Mouse (Mus musculus): ENCODE measurements around the gene Rap1a. TPM values are rescaled to one million over a fixed set of nuclear protein-coding genes. Genes with fewer than 3 reads are reported as not detected.
A peak's percentile ranks its signal among the peaks of the same experiment; 100 is the strongest.

The Rap1a gene
- polyA plus RNA-seq, 1 experiment from 2014 or later, result 119 TPM

DNA sequence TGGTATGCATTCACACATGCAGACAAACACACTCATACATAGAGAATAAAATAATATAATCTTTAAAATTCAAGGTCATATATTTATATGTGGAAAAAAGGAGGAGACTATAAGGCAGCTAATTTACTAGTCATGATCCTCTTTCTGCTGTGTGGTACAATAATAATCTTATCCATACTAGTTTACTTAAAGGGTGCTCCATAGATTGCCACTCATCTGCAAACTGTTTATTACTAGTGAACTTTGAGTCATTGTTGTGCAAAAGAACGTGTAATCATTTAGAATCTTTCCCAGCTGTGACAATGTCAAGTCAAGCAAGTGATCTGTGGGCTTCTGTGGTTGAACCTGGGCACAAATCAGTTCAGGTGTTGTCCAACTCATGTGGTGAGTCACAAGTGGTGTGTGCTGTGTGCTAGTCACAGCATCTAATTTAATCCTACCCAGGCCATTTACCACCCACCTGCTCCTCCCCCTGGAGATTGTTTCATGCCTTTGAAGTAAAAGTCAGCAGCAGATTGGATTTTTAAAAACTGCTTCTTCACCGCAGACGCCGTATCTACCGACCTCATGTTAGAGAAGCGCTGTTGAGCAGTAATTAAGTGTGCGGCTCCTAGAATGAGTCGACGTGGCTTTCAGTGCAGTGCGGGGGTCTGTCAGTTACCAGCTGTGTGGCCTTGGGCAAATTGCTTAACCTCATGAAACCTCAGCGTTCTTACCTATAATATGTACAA is 5.5 kb upstream of the Rap1a start:
- peak; percentile 86 for ATAC-seq

DNA sequence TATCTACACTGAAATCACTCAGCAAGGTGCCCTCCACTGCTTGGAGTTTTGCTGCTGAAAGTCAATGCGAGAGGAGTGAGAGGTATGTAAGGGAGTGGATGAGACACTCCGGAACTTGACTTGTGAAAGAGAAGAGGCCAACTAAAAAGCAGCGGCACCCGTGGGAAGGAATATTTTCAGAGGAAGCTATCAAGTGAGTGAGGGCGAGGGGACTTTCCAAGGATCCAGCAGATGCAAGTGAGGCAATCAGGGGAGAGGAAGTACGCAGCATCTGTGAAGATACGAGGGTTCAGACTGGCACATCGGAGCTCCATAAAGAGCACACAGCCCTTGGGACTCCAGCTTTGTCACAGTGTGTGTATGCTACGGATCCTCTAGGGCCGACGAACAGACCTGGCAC is 2.5 kb upstream of the Rap1a start:
- H3K27ac ChIP-seq (ENCODE audit: low read depth, low read length), result no peak overlapping the region
- WGBS, result 71% methylated on average over 11 of the region's 11 CpGs
- peaks cover 13% of the 10 kb centered on the region for H3K4me1 ChIP-seq (replicated peaks; ENCODE audit: control insufficient read depth, insufficient read depth, low read length)

More for the DNA sequence above, 5.5 kb upstream of the Rap1a start:
- H3K9me3 ChIP-seq (ENCODE audit: control insufficient read depth), result no peaks in the 10 kb centered on the region
- H3K36me3 ChIP-seq (ENCODE audit: control insufficient read depth, insufficient read depth), result no peaks in the 10 kb centered on the region
- no peaks in the 10 kb centered on the region for H3K27me3 ChIP-seq (replicated peaks; ENCODE audit: control insufficient read depth, insufficient read depth, low read length)
- peaks cover 6% of the 10 kb centered on the region for H3K4me1 ChIP-seq (replicated peaks; ENCODE audit: control insufficient read depth, insufficient read depth, low read length)
- no peak overlapping the region for H3K9ac ChIP-seq (ENCODE audit: low read depth, low read length)
- no peak for TF ChIP-seq CTCF (IDR thresholded peaks at IDR 0.05; ENCODE audit: low read depth)
- no peak overlapping the region for H3K4me3 ChIP-seq (ENCODE audit: low read depth, low read length)
- no peak overlapping the region for H3K4me2 ChIP-seq (replicated peaks; ENCODE audit: low read depth)
- WGBS, result 59% methylated on average over 11 of the region's 11 CpGs
- peak overlapping the region; percentile 65 for H3K27ac ChIP-seq (ENCODE audit: low read depth, low read length)

DNA sequence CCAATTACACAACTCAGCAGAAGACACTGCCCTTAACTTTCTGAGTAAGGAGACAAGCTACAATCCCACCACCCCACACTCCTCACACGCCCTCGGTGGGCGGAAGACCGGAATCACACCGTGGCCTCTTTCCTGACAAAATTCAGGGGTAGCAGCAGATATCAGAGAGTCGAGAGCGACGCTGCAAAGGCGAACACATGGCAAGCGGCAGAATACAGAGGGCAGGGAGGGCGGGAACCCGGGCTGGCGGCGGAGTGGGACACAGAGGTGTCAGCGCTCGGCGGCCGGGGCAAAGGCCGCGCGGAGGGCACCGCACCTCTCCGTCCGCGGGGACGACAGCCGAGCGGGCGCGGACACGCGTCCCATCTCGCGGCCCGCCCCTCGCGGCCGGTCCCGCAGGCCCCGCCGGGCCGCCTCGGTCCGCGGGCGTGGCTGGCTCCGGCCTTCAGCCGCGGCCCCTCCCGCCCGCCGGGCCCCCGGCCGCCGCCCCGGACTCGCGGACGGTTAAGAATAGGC is 403 bp downstream of the Rap1a start:
- WGBS, result under 1% methylated on average over 47 of the region's 59 CpGs
- peak; percentile 88 for ATAC-seq

More for the DNA sequence above, 2.5 kb upstream of the Rap1a start:
- Histone ChIP-seq H3K4me3 (ENCODE audit: low read depth, low read length) (no peak overlapping the region), H3K4me2 (replicated peaks; ENCODE audit: low read depth) (no peak overlapping the region), H3K9me3 (ENCODE audit: control insufficient read depth) (no peaks in the 10 kb centered on the region), H3K36me3 (ENCODE audit: control insufficient read depth, insufficient read depth) (no peaks in the 10 kb centered on the region), H3K9ac (ENCODE audit: low read depth, low read length) (no peak overlapping the region), H3K27me3 (replicated peaks; ENCODE audit: control insufficient read depth, insufficient read depth, low read length) (no peaks in the 10 kb centered on the region)
- no peak for ATAC-seq
- TF ChIP-seq CTCF (IDR thresholded peaks at IDR 0.05; ENCODE audit: low read depth), result no peak

DNA sequence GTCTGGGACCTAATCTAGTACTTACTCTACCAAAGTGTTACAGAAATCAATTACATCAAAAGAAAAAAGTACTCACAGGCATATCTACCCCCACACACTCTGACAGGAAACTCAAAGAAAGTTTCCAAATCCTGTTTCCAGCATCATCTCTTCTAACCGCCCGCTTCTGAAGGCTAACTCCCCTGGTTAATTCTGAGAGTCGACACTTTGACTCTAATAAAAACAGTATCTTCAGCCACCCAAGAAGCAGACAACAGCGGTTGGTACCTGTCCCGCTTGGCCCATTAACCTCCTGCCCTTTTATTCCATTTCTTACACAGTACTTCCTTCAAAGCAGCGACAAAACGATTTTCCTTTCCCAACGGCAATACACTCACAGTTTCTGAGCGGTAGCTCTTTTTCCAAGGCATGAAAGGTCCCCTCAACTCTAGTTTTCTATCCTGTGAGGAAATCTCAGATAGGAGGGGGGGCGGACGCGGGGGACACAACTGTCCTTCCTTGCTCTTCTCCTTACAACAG is 921 bp downstream of the Rap1a start:
- Histone ChIP-seq H3K9ac (ENCODE audit: low read depth, low read length) (peak overlapping the region; percentile 86), H3K4me1 (replicated peaks; ENCODE audit: control insufficient read depth, insufficient read depth, low read length) (peaks cover 17% of the 10 kb centered on the region), H3K36me3 (ENCODE audit: control insufficient read depth, insufficient read depth) (no peaks in the 10 kb centered on the region), H3K27ac (ENCODE audit: low read depth, low read length) (peak overlapping the region; percentile 95), H3K9me3 (ENCODE audit: control insufficient read depth) (no peaks in the 10 kb centered on the region), H3K4me2 (replicated peaks; ENCODE audit: low read depth) (peak overlapping the region; percentile 73), H3K4me3 (ENCODE audit: low read depth, low read length) (peak overlapping the region; percentile 88), H3K27me3 (replicated peaks; ENCODE audit: control insufficient read depth, insufficient read depth, low read length) (no peaks in the 10 kb centered on the region)
- under 1% methylated on average over 12 of the region's 12 CpGs for whole genome bisulfite sequencing
- TF ChIP-seq CTCF (IDR thresholded peaks at IDR 0.05; ENCODE audit: low read depth), result no peak
- no peak for ATAC-seq

More for the DNA sequence above, 403 bp downstream of the Rap1a start:
- no peaks in the 10 kb centered on the region for H3K36me3 ChIP-seq (ENCODE audit: control insufficient read depth, insufficient read depth)
- peak; percentile 32 for TF ChIP-seq CTCF (IDR thresholded peaks at IDR 0.05; ENCODE audit: low read depth)
- peak overlapping the region; percentile 88 for H3K4me3 ChIP-seq (ENCODE audit: low read depth, low read length)
- peak overlapping the region; percentile 86 for H3K9ac ChIP-seq (ENCODE audit: low read depth, low read length)
- H3K27me3 ChIP-seq (replicated peaks; ENCODE audit: control insufficient read depth, insufficient read depth, low read length), result no peaks in the 10 kb centered on the region
- peak overlapping the region; percentile 95 for H3K27ac ChIP-seq (ENCODE audit: low read depth, low read length)
- H3K4me2 ChIP-seq (replicated peaks; ENCODE audit: low read depth), result peak overlapping the region; percentile 73
- no peaks in the 10 kb centered on the region for H3K9me3 ChIP-seq (ENCODE audit: control insufficient read depth)
- peaks cover 17% of the 10 kb centered on the region for H3K4me1 ChIP-seq (replicated peaks; ENCODE audit: control insufficient read depth, insufficient read depth, low read length)

DNA sequence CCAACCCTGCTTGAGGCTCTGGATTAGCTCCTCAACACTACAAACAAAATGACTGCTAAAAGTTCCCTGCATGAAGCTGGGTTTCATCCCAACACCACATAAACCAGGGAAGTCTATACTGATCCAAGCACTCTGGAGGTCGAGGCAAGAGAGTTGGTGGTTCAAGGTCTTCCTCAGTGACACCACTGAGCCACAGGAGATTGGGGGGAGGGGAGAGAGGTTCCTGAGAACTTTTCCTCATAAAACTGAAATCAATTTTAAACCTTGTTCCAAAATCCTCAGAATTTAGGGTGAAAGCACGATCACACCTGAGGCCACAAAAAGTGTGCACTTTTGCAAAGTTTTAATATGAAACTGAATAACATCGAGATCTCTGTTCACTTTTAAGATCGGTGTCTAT is 1.8 kb downstream of the Rap1a start:
- WGBS, result 54% methylated on average over 4 of the region's 4 CpGs
- ATAC-seq, result no peak
- no peaks in the 10 kb centered on the region for H3K9me3 ChIP-seq (ENCODE audit: control insufficient read depth)
- TF ChIP-seq CTCF (IDR thresholded peaks at IDR 0.05; ENCODE audit: low read depth), result no peak
- no peak overlapping the region for H3K27ac ChIP-seq (ENCODE audit: low read depth, low read length)
- H3K36me3 ChIP-seq (ENCODE audit: control insufficient read depth, insufficient read depth), result no peaks in the 10 kb centered on the region
- H3K4me1 ChIP-seq (replicated peaks; ENCODE audit: control insufficient read depth, insufficient read depth, low read length), result peaks cover 17% of the 10 kb centered on the region
- H3K27me3 ChIP-seq (replicated peaks; ENCODE audit: control insufficient read depth, insufficient read depth, low read length), result no peaks in the 10 kb centered on the region
- H3K4me3 ChIP-seq (ENCODE audit: low read depth, low read length), result peak overlapping the region; percentile 88; the same call in 1 of the 2 replicates
- H3K4me2 ChIP-seq (replicated peaks; ENCODE audit: low read depth), result peak overlapping the region; percentile 73
- H3K9ac ChIP-seq (ENCODE audit: low read depth, low read length), result peak overlapping the region; percentile 86; the same call in 1 of the 2 replicates

DNA sequence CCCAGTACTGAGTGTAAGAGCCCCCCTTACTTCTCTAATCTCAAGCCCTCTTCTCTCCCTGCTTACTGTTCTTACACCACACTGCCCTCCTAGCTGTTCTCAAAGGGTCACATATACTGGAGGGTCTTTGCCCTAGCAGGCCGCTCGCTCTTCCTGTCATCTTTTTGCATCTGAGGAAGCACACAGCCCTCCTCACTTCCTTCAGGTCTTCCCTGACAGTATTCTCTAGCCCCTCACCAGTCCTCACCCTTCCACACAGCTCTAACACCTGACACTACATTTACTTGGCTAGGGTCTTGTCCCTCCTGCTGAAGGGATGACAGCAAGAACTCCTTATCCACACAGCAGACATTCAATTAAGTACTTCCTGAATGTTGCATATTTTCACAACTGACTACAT is 2.4 kb downstream of the Rap1a start:
- Histone ChIP-seq H3K4me3 (ENCODE audit: low read depth, low read length) (0 out of 2 replicates have a peak overlapping the region, but pooled peaks have one; percentile 88), H3K4me2 (replicated peaks; ENCODE audit: low read depth) (peak overlapping the region; percentile 73; the same call in 1 of the 2 replicates), H3K27ac (ENCODE audit: low read depth, low read length) (no peak overlapping the region; the same call in 1 of the 2 replicates), H3K9me3 (ENCODE audit: control insufficient read depth) (no peaks in the 10 kb centered on the region), H3K4me1 (replicated peaks; ENCODE audit: control insufficient read depth, insufficient read depth, low read length) (peaks cover 17% of the 10 kb centered on the region), H3K36me3 (ENCODE audit: control insufficient read depth, insufficient read depth) (no peaks in the 10 kb centered on the region), H3K27me3 (replicated peaks; ENCODE audit: control insufficient read depth, insufficient read depth, low read length) (no peaks in the 10 kb centered on the region), H3K9ac (ENCODE audit: low read depth, low read length) (0 out of 2 replicates have a peak overlapping the region, but pooled peaks have one; percentile 3)
- no peak for TF ChIP-seq CTCF (IDR thresholded peaks at IDR 0.05; ENCODE audit: low read depth)
- 83% methylated on average over 2 of the region's 2 CpGs for WGBS
- ATAC-seq, result no peak
